Mouse (Mus musculus): ENCODE data around the gene Dnajc5g.

DNA sequence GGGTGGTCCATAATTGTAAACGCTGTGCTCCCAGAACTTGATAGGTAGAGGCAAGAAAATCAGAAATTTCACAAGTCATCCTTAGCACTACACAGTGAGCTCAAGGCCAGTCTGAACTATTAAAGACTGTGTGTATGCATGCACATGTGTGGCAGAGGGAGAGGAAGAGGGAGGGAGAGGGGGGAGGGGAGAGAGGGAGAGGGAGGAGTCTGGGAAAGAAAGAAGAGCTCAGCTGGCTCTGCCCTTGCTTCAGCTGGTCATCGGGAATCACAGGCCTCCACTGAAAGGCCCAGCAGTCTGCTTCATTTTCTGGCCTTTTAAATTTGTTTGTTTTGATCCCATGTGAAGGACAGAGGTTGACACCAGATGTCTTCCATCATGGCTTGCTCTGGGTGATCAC, 17.4 kb downstream of the Dnajc5g start:
- TF ChIP-seq CTCF (conservative IDR thresholded peaks at IDR 0.05; ENCODE audit: low read length) = no peak
- TF ChIP-seq NANOG (IDR thresholded peaks at IDR 0.05; ENCODE audit: borderline replicate concordance, low read length) = no peak
